Mouse (Mus musculus) testis, postnatal 14 days (tissue): ENCODE measurements around the gene Hist2h2ab.
"Not testable (repeated sequence)": the region's sequence is repeated elsewhere in the genome, so short reads cannot be mapped to it uniquely, and the experiment has no call there.

Experiments used
- DNase-seq: peaks from one replicate; pipeline ENCODE4 v3.0.0; 2021; ENCODE audit warnings: low spot score

Gene Hist2h2ab

GRCm38 (mm10) chr3:96198181-96198580 is 21.5 kb upstream of the Hist2h2ab start:
- no peak for DNase-seq

- not testable (repeated sequence) for DNase-seq
Measured at GRCm38 (mm10) chr3:96198601-96199251, 20.9 kb upstream of the Hist2h2ab start.

- DNase-seq = no peak
Measured at GRCm38 (mm10) chr3:96199731-96200130, 19.9 kb upstream of the Hist2h2ab start.

- no peak for DNase-seq
Measured at GRCm38 (mm10) chr3:96207819-96208218, 11.8 kb upstream of the Hist2h2ab start.

- no peak for DNase-seq
Measured at GRCm38 (mm10) chr3:96209242-96209641, 10.4 kb upstream of the Hist2h2ab start.

GRCm38 (mm10) chr3:96219191-96219641 is 449 bp upstream of the Hist2h2ab start:
- DNase-seq = no peak

- DNase-seq = not testable (repeated sequence)
Measured at GRCm38 (mm10) chr3:96220131-96220764, 583 bp downstream of the Hist2h2ab start.

GRCm38 (mm10) chr3:96220765-96221639 is 1.3 kb downstream of the Hist2h2ab start, which contains the start of the genes Hist2h2ac and Hist2h2be:
TSS of gene Hist2h2ac (minus strand) at chr3:96220880.
TSS of gene Hist2h2be (plus strand) at chr3:96221119.
- DNase-seq = peak; percentile 80

GRCm38 (mm10) chr3:96221640-96222038 is 2.0 kb downstream of the Hist2h2ab start:
- no peak for DNase-seq

GRCm38 (mm10) chr3:96222774-96223173 is 3.1 kb downstream of the Hist2h2ab start:
- no peak for DNase-seq

- no peak for DNase-seq
Measured at GRCm38 (mm10) chr3:96225421-96225820, 5.8 kb downstream of the Hist2h2ab start.

GRCm38 (mm10) chr3:96226695-96227648 is 7.3 kb downstream of the Hist2h2ab start:
- no peak for DNase-seq

GRCm38 (mm10) chr3:96228828-96229227 is 9.2 kb downstream of the Hist2h2ab start:
- DNase-seq = no peak

GRCm38 (mm10) chr3:96230404-96230803 is 10.7 kb downstream of the Hist2h2ab start:
- DNase-seq = no peak

GRCm38 (mm10) chr3:96230910-96231757 is 11.5 kb downstream of the Hist2h2ab start:
- DNase-seq = no peak

- DNase-seq = no peak
Measured at GRCm38 (mm10) chr3:96231758-96232120, 12.1 kb downstream of the Hist2h2ab start.

GRCm38 (mm10) chr3:96234914-96235313 is 15.2 kb downstream of the Hist2h2ab start:
- no peak for DNase-seq

GRCm38 (mm10) chr3:96235836-96236235 is 16.2 kb downstream of the Hist2h2ab start:
- DNase-seq = no peak

GRCm38 (mm10) chr3:96236834-96237334 is 17.2 kb downstream of the Hist2h2ab start:
- DNase-seq = no peak

GRCm38 (mm10) chr3:96237335-96237903 is 17.8 kb downstream of the Hist2h2ab start:
- no peak for DNase-seq
